Mouse (Mus musculus) ES-E14 (cell line): ENCODE data around the gene Slco2a1. TPM values are rescaled to one million over a fixed set of nuclear protein-coding genes. Genes with fewer than 3 reads are reported as not detected.

Source experiments
- DNase-seq: peaks from one replicate; pipeline ENCODE4 v3.0.0-alpha.2; 2013; ENCODE audit warnings: low read depth, low spot score
- H3K27ac ChIP-seq: 2 replicates; pipeline ENCODE4 v1.5.1; 2012; ENCODE audit warnings: low read depth, mild to moderate bottlenecking, low read length, moderate library complexity, mixed read lengths; ENCODE audit not compliant: poor library complexity, insufficient read depth, severe bottlenecking
- H3K36me3 ChIP-seq: 2 replicates; pipeline ENCODE4 v1.6.1; 2012; ENCODE audit warnings: mild to moderate bottlenecking, low read length, moderate library complexity, mixed read lengths; ENCODE audit not compliant: control insufficient read depth, poor library complexity, insufficient read depth, severe bottlenecking
- H3K4me1 ChIP-seq, 2 experiments: fragments of 150-350 bp in 1 of 2; sonication (generic) in 1 of 2; 2 replicates each; pipeline ENCODE4 v1.6.1; 2012; ENCODE audit warnings: low read length in 2 of 2, mild to moderate bottlenecking in 1 of 2, mixed read lengths in 1 of 2; ENCODE audit not compliant: control insufficient read depth in 2 of 2, insufficient read depth in 2 of 2, poor library complexity in 1 of 2
- H3K4me3 ChIP-seq, 2 experiments: fragments of 150-350 bp in 1 of 2; sonication (generic) in 1 of 2; 2 replicates each; pipeline ENCODE4 v1.5.1; 2012; ENCODE audit warnings: low read length in 2 of 2, low read depth in 1 of 2, mild to moderate bottlenecking in 1 of 2, mixed read lengths in 1 of 2; ENCODE audit not compliant: insufficient read depth in 1 of 2, poor library complexity in 1 of 2, severe bottlenecking in 1 of 2
- H3K9ac ChIP-seq: 2 replicates; pipeline ENCODE4 v1.6.1; 2012; ENCODE audit warnings: low read depth, mild to moderate bottlenecking, low read length, mixed read lengths; ENCODE audit not compliant: poor library complexity, insufficient read depth, severe bottlenecking
- H3K9me3 ChIP-seq: fragments of 150-350 bp; sonication (generic); 2 replicates; pipeline ENCODE4 v1.6.1; 2012; ENCODE audit warnings: low read depth, mild to moderate bottlenecking, low read length; ENCODE audit not compliant: control insufficient read depth, insufficient read depth
- CHD2 ChIP-seq: IDR thresholded peaks from 2 replicates; pipeline ENCODE4 v1.6.1; 2014; ENCODE audit warnings: mild to moderate bottlenecking, low read depth, low read length, inconsistent platforms
- HCFC1 ChIP-seq: IDR thresholded peaks from 2 replicates; pipeline ENCODE4 v1.6.1; 2012; ENCODE audit warnings: low read length, inconsistent platforms, borderline replicate concordance; ENCODE audit not compliant: insufficient read depth
- MAFK ChIP-seq: IDR thresholded peaks from 2 replicates; pipeline ENCODE4 v1.6.1; 2014; ENCODE audit warnings: mild to moderate bottlenecking, low read depth, low read length, inconsistent platforms; ENCODE audit not compliant: insufficient read depth
- ZC3H11A ChIP-seq: IDR thresholded peaks from 2 replicates; pipeline ENCODE4 v1.6.1; 2012; ENCODE audit warnings: low read depth, mild to moderate bottlenecking, inconsistent platforms, low read length, borderline replicate concordance
- ZNF384 ChIP-seq: IDR thresholded peaks from 2 replicates; pipeline ENCODE4 v1.6.1; 2012; ENCODE audit warnings: low read depth, low read length, inconsistent platforms
- in situ Hi-C, 2 experiments: fragments of 600-800 bp; cut with MboI; formaldehyde crosslinking; loops; one replicate each; pipeline ENCODE4 v1.15.1; 2025; ENCODE audit warnings: low sequenced_read_pairs in 2 of 2, inconsistent platforms in 1 of 2; ENCODE audit not compliant: unreplicated experiment in 2 of 2
- total RNA-seq: library from RNA; depleted of rRNA; stranded (reverse); fragments of 300-350 nt; gene quantifications from 2 replicates; pipeline ENCODE4 v1.2.3, GENCODE M21; 2012; rRNA removed

Slco2a1 gene
- total RNA-seq, result 1.1 and 2.2 TPM in 2 replicates

DNA sequence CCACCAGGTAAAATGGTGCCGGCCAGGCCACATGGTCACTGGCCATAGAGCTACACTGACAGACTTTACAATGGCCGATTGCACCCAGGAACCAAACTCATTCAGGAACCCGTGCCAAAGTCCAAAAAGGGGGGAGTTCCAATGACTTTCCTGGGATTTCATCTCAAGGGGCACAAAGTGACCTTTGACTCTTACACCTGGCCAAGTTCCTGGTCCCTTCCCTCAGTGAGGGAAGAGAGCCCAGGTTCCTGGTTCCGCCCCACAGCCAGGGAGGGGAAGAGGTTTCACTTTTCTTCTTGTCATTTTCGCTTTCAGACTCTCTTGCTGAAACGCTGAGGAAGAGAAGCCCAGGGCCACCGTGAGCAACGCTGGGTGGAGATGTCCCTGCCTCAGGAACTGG, at the start of gene Slco2a1:
TSS of gene Slco2a1 (plus strand) at position 251 of the 400 bp plus-strand sequence.
- no peak for TF ChIP-seq ZC3H11A
- no peak for TF ChIP-seq ZNF384
- no peak for TF ChIP-seq MAFK
- no peak for TF ChIP-seq HCFC1
- TF ChIP-seq CHD2, result no peak
- no peaks in the 10 kb centered on the region for H3K4me1 ChIP-seq
- no peak within 1 kb of the TSS for H3K4me3 ChIP-seq
- H3K9ac ChIP-seq, result no peak within 1 kb of the TSS
- H3K36me3 ChIP-seq, result no peaks in the 10 kb centered on the region
- in situ Hi-C loops, result no loop called here
- no peak within 1 kb of the TSS for H3K27ac ChIP-seq
- H3K9me3 ChIP-seq, result no peaks in the 10 kb centered on the region
- no peak for DNase-seq

- no peaks in the 10 kb centered on the region for H3K36me3 ChIP-seq
- H3K9me3 ChIP-seq, result no peaks in the 10 kb centered on the region
- no peak for TF ChIP-seq CHD2
- TF ChIP-seq MAFK, result no peak
- TF ChIP-seq ZNF384, result no peak
- TF ChIP-seq HCFC1, result no peak
- TF ChIP-seq ZC3H11A, result no peak
- H3K4me1 ChIP-seq, result peaks cover 0 to 5% of the 10 kb centered on the region in 2 experiments; a peak in 1 of 4 replicates
- no peak overlapping the region for H3K4me3 ChIP-seq
- H3K27ac ChIP-seq, result no peak overlapping the region
- no peak overlapping the region for H3K9ac ChIP-seq
- DNase-seq, result no peak
- in situ Hi-C loops, result no loop called here
These were observed 46.3 kb upstream of the Slco2a1 start for GRCm38 (mm10) chr9:102942221-102942620.

DNA sequence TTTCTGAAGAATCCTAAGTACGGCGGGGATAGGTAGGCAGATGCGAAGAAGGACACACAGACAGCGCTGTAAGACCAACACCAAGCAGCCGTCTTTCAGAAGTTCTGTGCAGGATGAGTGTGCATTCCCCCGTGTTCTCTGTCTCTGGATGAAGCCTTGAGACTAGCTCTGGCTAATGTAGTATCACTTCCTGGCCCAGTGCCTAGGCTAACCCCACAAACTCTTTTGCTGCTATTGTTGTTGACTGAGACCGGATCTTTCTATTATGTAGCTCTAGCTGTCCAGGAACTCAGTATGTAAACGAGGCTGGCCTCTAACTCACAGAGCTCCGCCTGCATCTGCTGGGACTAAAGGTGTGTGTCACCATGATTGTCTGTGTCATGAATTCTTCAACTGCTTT, 43.6 kb upstream of the Slco2a1 start:
- no peaks in the 10 kb centered on the region for H3K9me3 ChIP-seq
- peaks cover 0 to 8% of the 10 kb centered on the region in 2 experiments; a peak in 2 of 4 replicates for H3K4me1 ChIP-seq
- TF ChIP-seq ZNF384 (no peak), ZC3H11A (no peak), CHD2 (no peak), HCFC1 (no peak), MAFK (no peak)
- H3K9ac ChIP-seq, result no peak overlapping the region
- H3K4me3 ChIP-seq, result no peak overlapping the region
- H3K27ac ChIP-seq, result no peak overlapping the region
- no peaks in the 10 kb centered on the region for H3K36me3 ChIP-seq
- no peak for DNase-seq
- in situ Hi-C loops, result no loop called here

DNA sequence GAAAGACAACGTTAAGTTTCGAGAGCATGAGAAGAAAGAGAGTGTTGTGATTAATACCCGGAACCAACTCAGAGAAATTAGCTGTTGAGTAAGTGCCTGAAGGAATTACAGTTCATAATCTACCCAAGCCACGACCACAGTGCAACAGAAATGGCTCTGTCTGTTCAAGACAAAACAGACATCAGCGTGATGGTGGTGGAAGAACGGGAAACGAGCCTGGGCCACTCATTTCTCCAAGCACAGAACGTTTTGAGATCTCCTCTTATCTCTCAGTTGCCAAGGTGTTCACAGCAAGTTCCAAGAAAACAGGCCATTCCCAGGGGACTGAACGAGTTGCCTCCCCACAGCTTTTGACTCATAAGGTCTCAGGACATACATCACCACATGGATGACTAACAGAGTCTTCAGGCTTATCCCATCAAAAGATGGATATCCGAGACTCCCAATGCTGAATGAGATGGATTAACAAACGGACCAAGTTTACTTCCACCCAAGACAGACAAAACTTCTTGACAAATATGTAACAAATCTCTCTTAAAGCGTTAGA, 42.0 kb upstream of the Slco2a1 start:
- Histone ChIP-seq H3K9ac (no peak overlapping the region), H3K4me1 (peaks cover 0 to 8% of the 10 kb centered on the region in 2 experiments; a peak in 2 of 4 replicates), H3K27ac (no peak overlapping the region), H3K4me3 (no peak overlapping the region), H3K36me3 (no peaks in the 10 kb centered on the region), H3K9me3 (no peaks in the 10 kb centered on the region)
- DNase-seq, result no peak
- in situ Hi-C loops, result no loop called here
- no peak for TF ChIP-seq MAFK
- no peak for TF ChIP-seq ZNF384
- no peak for TF ChIP-seq HCFC1

DNA sequence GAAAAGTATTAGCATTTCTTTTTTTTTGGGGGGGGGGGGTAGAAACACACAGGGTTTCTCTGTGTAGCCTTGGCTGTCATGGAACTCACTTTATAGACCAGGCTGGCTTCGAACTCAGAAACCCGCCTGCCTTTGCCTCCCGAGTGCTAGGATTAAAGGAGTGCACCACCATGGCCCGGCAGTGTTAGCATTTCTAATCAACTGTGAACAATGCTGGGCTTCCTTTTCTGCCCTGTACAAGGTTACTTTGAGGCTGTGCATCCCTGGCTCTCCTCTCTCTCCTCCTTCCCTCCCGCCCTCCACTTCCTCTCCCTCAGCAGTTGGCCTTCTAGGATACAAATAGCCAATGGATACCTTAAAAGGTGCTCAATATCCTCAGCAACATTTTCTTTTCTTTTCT, 39.8 kb upstream of the Slco2a1 start:
- in situ Hi-C loops, result no loop called here
- TF ChIP-seq CHD2, result no peak
- TF ChIP-seq ZNF384, result no peak
- no peak for TF ChIP-seq ZC3H11A
- H3K4me1 ChIP-seq, result peaks cover 0 to 8% of the 10 kb centered on the region in 2 experiments; a peak in 2 of 4 replicates

More for the DNA sequence above, 39.8 kb upstream of the Slco2a1 start:
- Histone ChIP-seq H3K9ac (no peak overlapping the region), H3K9me3 (no peaks in the 10 kb centered on the region), H3K4me3 (no peak overlapping the region), H3K36me3 (no peaks in the 10 kb centered on the region), H3K27ac (no peak overlapping the region)
- no peak for DNase-seq
